Mouse (Mus musculus): Measurements from ENCODE around the gene Nfyb.
A peak's percentile ranks its signal among the peaks of the same experiment; 100 is the strongest.

The Nfyb gene

GRCm38 (mm10) chr10:82779831-82780230 lies 15.9 kb upstream of the Nfyb start:
- no peak for DNase-seq (ENCODE audit: low spot score)

- no peak for DNase-seq (ENCODE audit: low spot score)
These were observed 15.0 kb upstream of the Nfyb start for GRCm38 (mm10) chr10:82778791-82779549.

DNA sequence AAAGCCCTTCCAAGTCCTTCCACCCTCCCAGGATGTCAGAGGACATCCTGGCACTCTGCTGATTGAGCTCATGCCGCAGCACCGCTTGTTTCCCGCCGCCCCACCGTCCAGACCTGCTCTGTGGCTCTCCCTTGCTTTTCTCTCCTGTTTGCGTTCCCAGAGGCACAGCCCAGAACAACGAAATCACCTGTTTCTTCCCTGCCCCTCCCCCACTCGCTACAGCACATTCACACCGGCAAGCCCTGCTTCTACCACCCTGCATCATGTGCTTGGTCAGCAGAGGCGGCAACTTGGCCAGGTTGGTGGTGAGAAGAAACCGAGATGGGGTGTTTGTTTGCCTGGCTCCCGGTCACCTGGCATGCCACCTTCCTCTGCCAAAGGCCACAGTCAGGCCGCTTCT lies 13.9 kb upstream of the Nfyb start:
- DNase-seq (ENCODE audit: low spot score), result no peak

- no peak for DNase-seq (ENCODE audit: low spot score)
These were observed 13.1 kb upstream of the Nfyb start for GRCm38 (mm10) chr10:82777075-82777474.

GRCm38 (mm10) chr10:82774841-82775240 lies 10.9 kb upstream of the Nfyb start:
- no peak for DNase-seq (ENCODE audit: low spot score)

GRCm38 (mm10) chr10:82771595-82772170 lies 7.7 kb upstream of the Nfyb start:
- DNase-seq (ENCODE audit: low spot score), result no peak

- DNase-seq (ENCODE audit: low spot score), result no peak
These were observed 6.8 kb upstream of the Nfyb start for GRCm38 (mm10) chr10:82770713-82771112.

- DNase-seq (ENCODE audit: low spot score), result no peak
These were observed 5.0 kb upstream of the Nfyb start for GRCm38 (mm10) chr10:82768901-82769300.

DNA sequence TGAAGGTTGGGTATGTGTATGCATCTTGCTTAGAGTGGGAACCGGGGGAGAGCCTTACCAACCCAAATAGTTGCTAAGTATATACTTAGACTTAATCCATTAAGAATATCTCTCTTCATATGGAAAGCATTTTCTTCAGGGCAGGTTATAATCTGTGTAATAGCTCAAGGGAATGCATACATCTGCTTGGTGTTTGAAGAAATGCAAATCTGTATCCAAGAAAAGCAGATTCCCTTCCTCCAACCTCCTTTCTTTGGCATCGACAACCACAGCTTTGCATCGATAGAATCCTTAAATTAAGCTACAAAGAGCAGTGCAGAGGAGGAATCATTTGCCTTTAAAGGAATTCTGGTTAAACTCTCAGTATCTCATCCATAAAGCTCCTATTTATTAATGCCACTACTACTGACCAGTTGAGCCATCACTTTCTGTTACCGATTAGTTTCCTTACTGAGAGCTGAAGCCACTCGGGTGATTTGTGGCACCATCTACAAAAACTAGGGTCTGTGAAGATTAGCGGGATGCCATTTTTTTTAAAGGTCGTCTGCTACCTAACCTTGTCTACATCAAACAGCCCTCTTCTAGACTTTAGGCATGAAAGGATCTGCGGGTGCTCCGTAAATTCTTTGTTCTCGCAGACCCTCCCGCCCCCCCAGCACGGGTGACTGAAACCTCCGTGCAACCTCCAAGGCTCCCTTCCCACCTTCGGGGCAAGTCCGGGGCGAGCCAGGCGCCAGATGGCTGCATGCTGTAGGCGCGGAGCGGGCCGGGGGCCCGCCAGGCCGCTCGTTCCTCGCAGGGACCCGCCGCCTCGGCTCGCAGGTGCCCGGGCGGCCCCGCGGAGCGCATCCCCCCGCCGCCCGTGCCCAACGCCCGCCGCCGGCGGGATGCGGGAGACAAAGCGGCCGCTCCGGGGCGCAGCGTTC lies 925 bp downstream of the Nfyb start:
- DNase-seq (ENCODE audit: low spot score), result no peak

- DNase-seq (ENCODE audit: low spot score), result no peak
These were observed 2.7 kb downstream of the Nfyb start for GRCm38 (mm10) chr10:82761037-82761811.

DNA sequence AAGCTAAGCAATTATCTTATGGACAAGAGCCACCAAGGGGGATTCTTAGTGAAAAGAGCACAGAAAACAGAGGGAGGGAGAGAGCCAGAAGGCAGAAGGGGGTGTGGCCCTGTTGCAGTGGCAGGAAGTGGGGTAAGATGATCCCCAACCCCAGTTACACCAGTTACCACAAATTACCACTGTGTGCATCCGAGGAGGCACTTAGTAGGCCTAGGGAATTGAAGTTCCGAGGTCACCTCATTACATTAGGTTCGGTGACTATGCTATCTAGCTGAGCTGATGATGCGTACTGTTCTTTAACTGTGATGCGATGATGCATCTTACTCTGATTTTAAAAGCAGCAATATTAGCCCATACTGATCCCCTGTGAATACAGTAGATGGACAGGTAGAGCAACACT lies 4.2 kb downstream of the Nfyb start:
- DNase-seq (ENCODE audit: low spot score), result no peak

- no peak for DNase-seq (ENCODE audit: low spot score)
These were observed 5.1 kb downstream of the Nfyb start for GRCm38 (mm10) chr10:82758878-82759277.

- DNase-seq (ENCODE audit: low spot score), result no peak
These were observed 5.6 kb downstream of the Nfyb start for GRCm38 (mm10) chr10:82758368-82758767.

GRCm38 (mm10) chr10:82757341-82757740 lies 6.6 kb downstream of the Nfyb start:
- no peak for DNase-seq (ENCODE audit: low spot score)

GRCm38 (mm10) chr10:82756466-82756865 lies 7.5 kb downstream of the Nfyb start:
- no peak for DNase-seq (ENCODE audit: low spot score)

- no peak for DNase-seq (ENCODE audit: low spot score)
These were observed 8.6 kb downstream of the Nfyb start for GRCm38 (mm10) chr10:82755213-82755890.

DNA sequence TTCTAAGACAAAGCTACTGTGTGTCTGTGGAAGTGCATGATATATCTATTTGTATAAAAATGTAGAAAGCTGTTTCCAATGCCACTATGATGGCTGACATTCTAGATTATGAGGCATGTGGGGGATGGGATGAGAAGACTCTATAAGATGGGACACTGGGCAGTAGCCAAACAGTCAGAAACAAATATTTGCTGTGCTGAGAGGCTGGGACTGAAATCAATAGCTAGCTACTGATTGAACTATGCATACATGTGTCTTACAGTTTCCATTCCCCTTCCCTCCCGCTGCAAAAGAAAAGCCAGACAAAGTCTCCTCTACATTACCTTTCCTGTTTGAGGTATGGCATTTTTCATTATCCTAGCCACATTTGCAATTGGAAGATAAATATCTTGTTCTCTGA lies 9.3 kb downstream of the Nfyb start:
- no peak for DNase-seq (ENCODE audit: low spot score)

- DNase-seq (ENCODE audit: low spot score), result peak; percentile 7
These were observed 11.0 kb downstream of the Nfyb start for GRCm38 (mm10) chr10:82752921-82753320.

DNA sequence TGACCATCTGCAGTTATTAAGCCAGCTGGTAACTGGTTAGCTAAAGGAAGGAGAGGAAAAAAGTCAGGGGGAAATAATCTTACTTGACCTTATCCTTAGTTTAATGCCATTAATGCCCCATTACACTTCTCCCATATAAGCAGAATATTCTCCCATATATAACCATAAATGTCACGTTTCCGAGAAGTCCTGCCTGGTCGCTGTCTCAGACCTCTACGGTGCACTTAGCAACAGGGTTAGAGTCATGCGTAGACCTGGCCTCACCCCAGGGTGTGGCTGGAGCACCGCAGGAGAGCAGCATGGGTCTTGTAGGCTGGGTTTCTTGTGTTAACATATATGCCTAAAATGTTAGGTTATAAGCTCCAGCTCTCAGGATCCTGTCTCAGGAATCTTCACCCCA lies 13.2 kb downstream of the Nfyb start:
- no peak for DNase-seq (ENCODE audit: low spot score)

GRCm38 (mm10) chr10:82746988-82747850 lies 16.7 kb downstream of the Nfyb start:
- DNase-seq (ENCODE audit: low spot score), result no peak
